Mouse (Mus musculus) hindbrain, embryonic 14.5 days (tissue): ENCODE measurements around the gene Tob2. TPM values are rescaled to one million over a fixed set of nuclear protein-coding genes. Genes with fewer than 3 reads are reported as not detected.

Experiments used
- ATAC-seq: fragments of 200-750 bp; cut with Nextera tagmentation; 2 replicates; pipeline ENCODE4 v1.8.0; 2017; ENCODE audit warnings: moderate number of reproducible peaks, mild to moderate bottlenecking, moderate TSS enrichment, moderate library complexity; ENCODE audit not compliant: low FRiP score
- DNase-seq: peaks from one replicate; pipeline ENCODE4 v3.0.0-alpha.2; 2015; ENCODE audit warnings: low spot score
- H3K27ac ChIP-seq: fragments of 300-500 bp; sonication (generic); 2 replicates; pipeline ENCODE4 v1.5.1; 2014; ENCODE audit warnings: mild to moderate bottlenecking, moderate library complexity
- H3K27me3 ChIP-seq: fragments of 300-500 bp; sonication (generic); 2 replicates; pipeline ENCODE4 v1.6.1; 2014; ENCODE audit warnings: mild to moderate bottlenecking, low read length, mixed read lengths; ENCODE audit not compliant: control insufficient read depth, insufficient read depth
- H3K36me3 ChIP-seq: fragments of 300-500 bp; sonication (generic); replicated peaks from 2 replicates; pipeline ENCODE4 v1.6.1; 2014; ENCODE audit not compliant: control insufficient read depth, insufficient read depth
- H3K4me1 ChIP-seq: fragments of 300-500 bp; sonication (generic); replicated peaks from 2 replicates; pipeline ENCODE4 v1.6.1; 2014; ENCODE audit warnings: antibody characterized with exemption, low read length, mixed read lengths; ENCODE audit not compliant: control insufficient read depth, insufficient read depth
- H3K4me2 ChIP-seq: fragments of 300-500 bp; sonication (generic); replicated peaks from 2 replicates; pipeline ENCODE4 v1.6.1; 2014; ENCODE audit warnings: mild to moderate bottlenecking, moderate library complexity
- H3K4me3 ChIP-seq: fragments of 300-500 bp; sonication (generic); replicated peaks from 2 replicates; pipeline ENCODE4 v1.5.1; 2014; ENCODE audit warnings: mild to moderate bottlenecking, low read length
- H3K9ac ChIP-seq: fragments of 300-500 bp; sonication (generic); 2 replicates; pipeline ENCODE4 v1.6.1; 2014
- H3K9me3 ChIP-seq: fragments of 300-500 bp; sonication (generic); 2 replicates; pipeline ENCODE4 v1.6.1; 2016; ENCODE audit warnings: low read length; ENCODE audit not compliant: control insufficient read depth
- WGBS: fragments of 180-500 bp; shearing (Covaris S2); extraction: QIAGEN DNeasy Blood & Tissue Kit; methylation state at CpG from one replicate; pipeline ENCODE4 v1.1.7; 2014; 5-methylcytosine and 5-hydroxymethylcytosine counted together
- polyA plus RNA-seq: library from polyadenylated mRNA; unstranded; fragments of >200 nt; fragmentation: Nextera tagmentation; extraction: Ambion mirVana; gene quantifications from 2 replicates; pipeline ENCODE4 v1.2.1, GENCODE M21; 2014

Gene Tob2
- polyA plus RNA-seq, 1 experiment from 2014 or later = 13.4 TPM

DNA sequence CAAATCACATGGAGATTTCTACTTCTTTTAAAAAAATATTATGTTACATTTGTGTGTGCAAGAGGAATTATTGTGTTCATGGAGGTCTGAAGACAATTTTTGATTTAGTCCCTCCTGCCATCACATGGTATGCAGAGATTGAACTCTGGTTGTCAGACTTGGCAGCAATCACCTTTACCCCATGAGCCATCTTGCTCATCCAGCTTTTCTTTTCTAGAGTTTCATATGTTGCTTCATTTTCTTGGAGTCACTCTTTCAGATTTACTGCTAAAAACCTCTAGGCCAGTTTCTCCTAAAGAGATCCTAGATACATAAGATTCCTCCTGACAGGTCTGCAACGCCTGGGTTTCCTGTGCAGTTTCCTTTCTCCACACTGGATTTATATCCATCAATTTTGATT lies 49.0 kb downstream of the Tob2 start:
- peak overlapping the region; percentile 77 for H3K4me2 ChIP-seq
- 0 out of 2 replicates have a peak overlapping the region, but pooled peaks have one; percentile 65 for H3K4me3 ChIP-seq
- H3K36me3 ChIP-seq = no peaks in the 10 kb centered on the region
- H3K27me3 ChIP-seq = no peaks in the 10 kb centered on the region
- DNase-seq (no peak), ATAC-seq (no peak)
- WGBS = 55% methylated on average over 1 of the region's 1 CpGs
- no peak overlapping the region for H3K9ac ChIP-seq
- peak overlapping the region; percentile 70; the same call in 1 of the 2 replicates for H3K27ac ChIP-seq
- H3K9me3 ChIP-seq = no peaks in the 10 kb centered on the region
- H3K4me1 ChIP-seq = peaks cover 41% of the 10 kb centered on the region

DNA sequence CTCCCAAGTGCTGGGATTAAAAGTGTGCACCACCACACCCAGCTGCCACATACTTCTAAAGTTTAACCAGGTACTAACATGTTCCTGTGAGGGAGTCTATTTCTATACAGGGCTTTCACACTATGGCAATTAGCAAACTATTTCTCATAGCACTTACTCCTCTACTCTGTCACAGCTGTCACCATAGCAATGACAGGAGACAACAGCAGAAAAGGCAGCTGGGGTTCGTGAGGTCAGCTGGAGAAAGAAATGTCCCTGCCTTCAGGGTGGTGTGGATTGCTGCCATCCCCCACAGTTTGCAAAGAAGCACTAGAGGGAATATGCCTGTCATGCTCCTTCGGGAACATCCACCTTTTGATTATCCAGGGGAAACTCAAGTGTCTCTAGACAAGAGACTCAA lies 49.8 kb downstream of the Tob2 start:
- no peak overlapping the region for H3K4me2 ChIP-seq
- no peak overlapping the region for H3K4me3 ChIP-seq
- 54% methylated on average over 2 of the region's 2 CpGs for WGBS
- H3K27ac ChIP-seq = no peak overlapping the region
- no peaks in the 10 kb centered on the region for H3K27me3 ChIP-seq
- H3K9ac ChIP-seq = no peak overlapping the region
- H3K9me3 ChIP-seq = no peaks in the 10 kb centered on the region
- H3K36me3 ChIP-seq = no peaks in the 10 kb centered on the region
- peaks cover 41% of the 10 kb centered on the region for H3K4me1 ChIP-seq
- ATAC-seq (no peak), DNase-seq (no peak)

DNA sequence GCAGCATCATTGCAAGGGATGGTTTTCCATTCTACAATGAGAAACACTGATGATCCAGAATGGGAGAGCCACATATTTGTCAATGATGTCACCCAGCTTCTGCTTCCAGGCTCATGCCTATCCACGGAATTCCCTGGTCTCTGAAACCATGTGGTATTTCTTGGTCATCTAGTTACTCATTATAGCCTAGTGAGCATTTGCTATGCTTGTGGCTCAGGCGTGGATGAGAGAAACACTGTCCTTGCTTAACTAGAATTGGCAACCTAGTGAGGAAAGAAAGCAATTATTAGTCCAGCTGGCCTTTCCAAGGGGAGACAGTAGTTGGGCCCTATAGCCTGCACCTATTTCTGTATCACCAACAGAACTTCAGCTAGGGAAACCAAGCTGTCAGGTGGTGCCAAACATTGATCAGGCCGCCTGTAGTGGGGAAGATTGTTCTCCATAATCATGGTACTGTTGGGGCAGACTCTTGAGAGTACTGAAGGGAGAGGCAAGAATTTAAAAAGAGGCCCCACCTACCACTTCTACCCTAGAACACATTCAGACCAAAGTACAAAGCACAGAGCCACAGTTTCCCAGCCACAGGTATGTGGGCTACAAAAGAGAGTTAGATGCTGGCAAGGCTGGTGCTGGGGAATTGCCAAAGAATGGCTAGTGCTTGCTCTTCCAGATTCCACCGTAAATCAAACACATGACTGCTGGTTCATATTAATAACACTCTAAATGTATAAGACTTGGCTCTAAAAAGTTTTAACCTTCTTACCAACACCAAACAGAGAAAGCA lies 51.8 kb downstream of the Tob2 start:
- no peak overlapping the region for H3K27ac ChIP-seq
- H3K9ac ChIP-seq = no peak overlapping the region
- DNase-seq = no peak
- no peak for ATAC-seq
- no peaks in the 10 kb centered on the region for H3K27me3 ChIP-seq
- H3K4me1 ChIP-seq = peaks cover 37% of the 10 kb centered on the region
- no peaks in the 10 kb centered on the region for H3K36me3 ChIP-seq
- WGBS = 85% methylated on average over 4 of the region's 4 CpGs
- no peak overlapping the region for H3K4me2 ChIP-seq
- H3K4me3 ChIP-seq = no peak overlapping the region
- H3K9me3 ChIP-seq = no peaks in the 10 kb centered on the region

DNA sequence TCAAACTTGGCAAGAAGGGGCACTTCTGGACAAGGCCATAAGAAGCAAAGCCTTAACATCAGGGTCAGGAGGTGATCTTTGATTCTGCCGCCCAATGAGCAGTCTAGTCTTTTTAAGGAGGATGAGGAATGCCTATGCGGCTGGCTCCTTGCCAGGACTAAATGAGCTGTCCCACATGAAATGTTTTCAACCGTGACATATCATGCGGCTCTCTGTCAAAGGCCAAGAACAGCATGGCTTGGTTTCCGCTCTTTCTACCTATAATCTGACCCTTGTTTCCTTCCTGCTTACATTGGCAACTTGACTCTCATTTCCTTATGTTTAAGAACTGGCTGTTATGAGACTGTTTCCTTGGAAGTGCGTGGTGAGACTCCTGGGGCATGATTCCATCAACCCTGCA lies 53.0 kb downstream of the Tob2 start:
- ATAC-seq = no peak
- Histone ChIP-seq H3K27ac (no peak overlapping the region), H3K36me3 (no peaks in the 10 kb centered on the region), H3K4me1 (peaks cover 37% of the 10 kb centered on the region), H3K9ac (no peak overlapping the region), H3K9me3 (no peaks in the 10 kb centered on the region), H3K4me3 (no peak overlapping the region), H3K27me3 (no peaks in the 10 kb centered on the region), H3K4me2 (no peak overlapping the region)
- 49% methylated on average over 6 of the region's 6 CpGs for WGBS
- no peak for DNase-seq

DNA sequence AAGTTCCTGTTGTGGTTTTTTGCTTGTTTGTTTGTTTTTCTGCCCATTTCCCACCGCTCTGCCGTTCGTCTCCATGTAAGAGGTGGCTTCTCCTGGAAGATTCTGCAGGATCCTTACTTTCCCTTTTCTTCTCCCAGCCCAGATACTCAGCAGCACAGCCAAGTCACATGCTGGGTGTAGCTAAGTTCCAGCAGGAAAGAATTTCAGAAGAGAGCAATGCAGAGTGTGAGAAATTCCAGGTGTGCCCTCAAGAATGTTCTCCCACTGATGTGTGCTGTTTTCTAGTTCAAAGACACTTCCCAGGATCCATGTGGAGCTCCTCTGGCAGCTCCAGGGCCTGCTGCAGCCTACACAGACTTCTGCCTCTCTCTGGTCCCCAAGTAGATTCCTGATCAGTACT lies 53.7 kb downstream of the Tob2 start:
- H3K4me1 ChIP-seq = peaks cover 33% of the 10 kb centered on the region
- WGBS = 68% methylated on average over 3 of the region's 3 CpGs
- no peak for ATAC-seq
- no peaks in the 10 kb centered on the region for H3K9me3 ChIP-seq
- H3K9ac ChIP-seq = no peak overlapping the region
- no peaks in the 10 kb centered on the region for H3K27me3 ChIP-seq
- no peak for DNase-seq
- no peaks in the 10 kb centered on the region for H3K36me3 ChIP-seq
- no peak overlapping the region for H3K27ac ChIP-seq
- no peak overlapping the region for H3K4me2 ChIP-seq
- no peak overlapping the region for H3K4me3 ChIP-seq

DNA sequence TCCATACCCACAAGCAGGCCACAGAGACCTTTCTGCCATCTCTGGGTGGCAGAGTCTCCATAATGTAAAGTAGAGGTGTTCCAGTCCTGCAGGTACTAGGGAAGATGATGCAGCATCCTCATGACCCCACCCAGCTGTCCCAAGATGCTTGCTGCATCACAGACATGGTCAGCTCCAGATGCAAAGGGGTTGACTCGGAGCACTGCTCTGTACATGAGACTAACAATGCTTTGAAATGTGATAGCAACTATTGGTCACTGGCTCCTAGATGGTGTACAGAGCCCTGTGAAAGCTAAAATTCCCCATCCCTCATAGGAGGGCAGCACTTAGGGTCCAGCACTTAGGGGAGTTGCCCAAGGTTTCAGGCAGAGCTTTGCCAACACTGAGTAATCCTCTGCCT lies 54.4 kb downstream of the Tob2 start:
- H3K27me3 ChIP-seq = no peaks in the 10 kb centered on the region
- no peak for ATAC-seq

DNA sequence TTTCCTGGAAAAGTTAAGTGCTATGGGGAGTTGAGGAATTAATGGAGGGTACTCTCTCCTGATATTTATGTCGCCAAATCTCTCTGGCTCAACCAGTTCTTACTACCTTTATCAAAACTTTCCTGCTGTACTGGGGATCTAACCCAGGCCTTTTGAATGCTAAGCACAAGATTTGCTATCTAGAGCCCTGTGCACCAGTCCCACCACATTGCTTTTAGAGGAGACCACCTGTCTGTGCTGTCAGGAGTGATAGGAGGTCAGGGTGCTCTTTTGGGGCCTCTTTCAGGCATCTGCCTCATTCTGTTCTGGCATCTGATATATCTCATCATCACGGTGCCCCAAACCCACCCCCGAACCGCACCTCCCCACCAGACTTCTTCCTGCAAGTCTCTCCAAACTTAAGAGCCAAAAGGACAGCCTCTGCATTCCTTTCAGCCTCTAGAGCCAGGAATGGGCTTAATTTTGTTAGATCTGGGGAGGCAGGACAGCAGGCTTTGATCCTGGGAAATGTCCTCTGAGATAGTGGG lies 55.1 kb downstream of the Tob2 start:
- ATAC-seq (no peak), DNase-seq (no peak)
- Histone ChIP-seq H3K4me1 (peaks cover 29% of the 10 kb centered on the region), H3K36me3 (no peaks in the 10 kb centered on the region), H3K27ac (no peak overlapping the region), H3K4me3 (no peak overlapping the region), H3K9ac (0 out of 2 replicates have a peak overlapping the region, but pooled peaks have one; percentile 45), H3K27me3 (no peaks in the 10 kb centered on the region), H3K4me2 (peak overlapping the region; percentile 54), H3K9me3 (no peaks in the 10 kb centered on the region)
- WGBS = 71% methylated on average over 4 of the region's 4 CpGs

More for the DNA sequence above, 54.4 kb downstream of the Tob2 start:
- Histone ChIP-seq H3K4me2 (no peak overlapping the region), H3K36me3 (no peaks in the 10 kb centered on the region), H3K9me3 (no peaks in the 10 kb centered on the region), H3K4me3 (no peak overlapping the region), H3K9ac (no peak overlapping the region), H3K4me1 (peaks cover 29% of the 10 kb centered on the region), H3K27ac (no peak overlapping the region)
- 66% methylated on average over 1 of the region's 1 CpGs for WGBS
- no peak for DNase-seq

DNA sequence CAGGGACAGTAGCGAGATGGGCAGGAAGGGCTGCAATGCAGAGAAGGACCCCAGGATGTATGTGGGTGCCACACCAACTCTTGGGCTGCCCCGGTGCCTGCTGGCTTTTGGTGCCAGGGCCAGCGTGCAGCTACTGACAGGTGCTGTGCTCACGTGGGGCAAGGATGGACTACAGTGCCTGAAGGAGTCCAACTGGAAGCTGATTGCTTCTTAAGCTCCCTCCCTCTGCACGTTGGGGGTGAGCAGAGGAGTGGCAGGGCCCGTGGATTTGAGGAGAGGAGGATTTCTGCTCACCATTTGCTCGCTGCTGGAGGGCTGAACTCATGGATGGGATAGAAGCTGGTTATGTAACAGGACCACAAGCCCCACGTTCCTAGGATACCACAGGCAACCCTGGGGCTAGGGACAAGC lies 55.6 kb downstream of the Tob2 start:
- DNase-seq = no peak
- no peak; the same call in 1 of the 2 replicates for ATAC-seq

DNA sequence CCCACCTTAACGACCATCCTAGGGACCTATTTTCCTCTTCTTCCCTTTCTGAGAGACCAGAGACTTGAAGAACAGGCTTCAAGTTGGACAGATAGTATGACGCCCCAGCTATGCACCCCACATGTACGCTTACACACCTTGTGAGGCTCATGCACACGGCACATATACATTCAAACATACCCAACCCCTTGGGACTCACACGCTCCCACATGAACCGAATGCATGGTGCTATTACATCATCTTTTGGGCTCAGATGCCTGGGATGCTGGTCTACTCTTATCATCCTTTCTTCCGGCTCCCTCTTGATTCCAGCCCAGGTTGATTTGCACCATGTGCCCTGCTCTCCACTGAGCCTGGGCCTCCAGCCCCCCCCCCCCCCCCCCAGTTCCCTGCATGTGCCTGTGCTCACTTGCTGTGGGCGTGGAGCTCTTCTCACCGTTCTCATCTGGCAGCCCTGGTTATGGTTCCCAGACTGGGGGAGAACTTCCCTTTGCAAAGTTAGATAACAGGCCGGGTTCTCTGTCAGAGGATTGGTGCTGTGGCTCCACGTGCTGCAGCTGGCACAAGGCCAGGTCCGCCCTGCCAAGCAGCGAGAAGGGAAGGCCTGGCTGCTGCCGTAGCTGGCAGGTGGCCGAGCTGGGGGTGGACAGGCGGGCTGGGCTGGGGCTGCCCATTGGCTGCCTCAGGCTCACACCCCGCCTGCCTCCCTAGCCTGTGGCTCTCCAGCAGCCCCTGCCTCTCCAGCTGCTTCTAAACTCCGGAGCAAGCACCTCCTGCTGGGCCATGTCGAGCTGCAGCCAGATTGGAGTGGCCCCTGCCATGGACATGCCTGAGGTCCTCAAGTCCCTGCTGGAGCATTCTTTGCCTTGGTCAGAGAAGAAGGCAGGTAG lies 56.4 kb downstream of the Tob2 start, which contains the start of gene Tef:
Gene Tef, plus strand, starts transcription at position 421 of the 890 bp plus-strand sequence.
- H3K4me1 ChIP-seq = peaks cover 29% of the 10 kb centered on the region
- DNase-seq = peak; percentile 95
- 27% methylated on average over 19 of the region's 19 CpGs for WGBS
- no peaks in the 10 kb centered on the region for H3K36me3 ChIP-seq
- no peaks in the 10 kb centered on the region for H3K9me3 ChIP-seq
- peak within 1 kb of the TSS; percentile 22 for H3K4me3 ChIP-seq
- peak within 1 kb of the TSS; percentile 54 for H3K4me2 ChIP-seq
- H3K9ac ChIP-seq = peak within 1 kb of the TSS; percentile 45
- ATAC-seq = peak; percentile 95
- peak within 1 kb of the TSS; percentile 58 for H3K27ac ChIP-seq
- no peaks in the 10 kb centered on the region for H3K27me3 ChIP-seq

More for the DNA sequence above, 55.6 kb downstream of the Tob2 start:
- 14% methylated on average over 8 of the region's 8 CpGs for WGBS
- H3K4me3 ChIP-seq = peak overlapping the region; percentile 22
- no peaks in the 10 kb centered on the region for H3K27me3 ChIP-seq
- peak overlapping the region; percentile 54 for H3K4me2 ChIP-seq
- H3K36me3 ChIP-seq = no peaks in the 10 kb centered on the region
- no peaks in the 10 kb centered on the region for H3K9me3 ChIP-seq
- H3K9ac ChIP-seq = peak overlapping the region; percentile 45
- H3K4me1 ChIP-seq = peaks cover 29% of the 10 kb centered on the region
- peak overlapping the region; percentile 58 for H3K27ac ChIP-seq
